Mouse (Mus musculus) ovary, postnatal 14 days (tissue): Measurements from ENCODE around the gene Psmd4.
"Not testable (repeated sequence)": the region's sequence is repeated elsewhere in the genome, so short reads cannot be mapped to it uniquely, and the experiment has no call there.

Source experiments
- DNase-seq: peaks from one replicate; pipeline ENCODE4 v3.0.0; 2022; ENCODE audit warnings: low spot score

The Psmd4 gene

GRCm38 (mm10) chr3:95042166-95042837 is at the start of gene Psmd4:
Gene Psmd4, minus strand, starts transcription at chr3:95042614.
- DNase-seq = peak; percentile 94

GRCm38 (mm10) chr3:95088071-95088470 is 45.7 kb upstream of the Psmd4 start:
- DNase-seq = no peak

DNA sequence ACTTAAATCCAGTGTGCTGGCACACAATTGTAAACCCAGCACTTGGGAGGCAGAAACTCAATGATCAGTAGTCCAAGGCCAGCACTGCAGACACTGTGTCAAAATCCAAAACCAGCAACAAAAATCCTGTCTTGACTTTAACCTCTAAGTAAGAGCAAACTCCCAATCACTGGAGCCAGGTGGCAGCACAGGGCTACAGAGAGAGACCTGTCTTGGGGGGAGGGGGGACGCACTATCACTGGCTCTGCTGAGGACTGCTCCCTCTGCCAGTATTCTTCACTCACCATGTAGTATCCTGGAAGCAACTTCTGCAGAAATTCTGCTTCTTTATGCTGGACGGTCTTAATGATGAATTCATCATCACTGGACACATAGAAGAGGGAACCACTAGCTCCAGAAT is 29.2 kb upstream of the Psmd4 start:
- no peak for DNase-seq

GRCm38 (mm10) chr3:95066570-95066969 is 24.2 kb upstream of the Psmd4 start:
- no peak for DNase-seq

GRCm38 (mm10) chr3:95066095-95066494 is 23.7 kb upstream of the Psmd4 start:
- no peak for DNase-seq

DNA sequence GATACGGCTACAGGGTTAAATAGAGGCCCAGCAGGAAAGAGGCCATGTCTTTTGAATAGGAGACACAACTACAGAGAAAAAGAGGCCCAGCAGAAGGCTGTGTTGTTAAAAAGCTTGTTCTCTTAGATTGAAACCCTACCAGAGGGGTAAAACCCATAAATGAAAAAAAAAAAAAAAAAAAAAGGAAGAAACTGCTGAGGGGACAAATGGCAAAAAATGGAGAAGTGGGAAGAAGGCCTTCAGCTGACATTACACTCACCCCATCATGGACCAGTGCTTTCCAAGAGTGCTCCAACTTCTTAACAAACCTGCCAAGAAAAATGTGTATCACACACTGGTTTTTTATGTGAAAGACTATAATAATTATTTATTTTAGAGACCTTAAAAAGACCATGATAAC is 23.1 kb upstream of the Psmd4 start:
- DNase-seq = no peak

DNA sequence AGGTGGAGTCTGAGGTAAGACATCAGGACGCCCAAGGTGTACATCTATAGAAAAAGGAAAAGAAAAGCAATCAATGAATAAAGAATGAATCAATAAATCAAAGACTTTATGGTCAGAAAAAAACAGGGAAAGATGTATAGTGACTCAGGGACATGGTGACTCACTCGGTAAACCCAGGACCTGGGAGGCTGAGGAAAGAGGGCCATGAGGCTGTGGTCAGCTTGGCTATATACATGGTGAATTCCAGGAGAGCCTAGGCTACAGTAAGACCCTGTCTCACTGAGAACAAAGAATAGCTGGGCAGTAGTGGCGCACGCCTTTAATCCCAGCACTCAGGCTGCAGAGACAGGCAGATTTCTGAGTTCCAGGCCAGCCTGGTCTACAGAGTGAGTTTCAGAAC is 21.3 kb upstream of the Psmd4 start:
- no peak for DNase-seq

- no peak for DNase-seq
Measured at GRCm38 (mm10) chr3:95058078-95058477, 15.7 kb upstream of the Psmd4 start.

GRCm38 (mm10) chr3:95056275-95056674 is 13.9 kb upstream of the Psmd4 start:
- DNase-seq = no peak

GRCm38 (mm10) chr3:95054481-95055260 is 12.3 kb upstream of the Psmd4 start:
- no peak for DNase-seq

DNA sequence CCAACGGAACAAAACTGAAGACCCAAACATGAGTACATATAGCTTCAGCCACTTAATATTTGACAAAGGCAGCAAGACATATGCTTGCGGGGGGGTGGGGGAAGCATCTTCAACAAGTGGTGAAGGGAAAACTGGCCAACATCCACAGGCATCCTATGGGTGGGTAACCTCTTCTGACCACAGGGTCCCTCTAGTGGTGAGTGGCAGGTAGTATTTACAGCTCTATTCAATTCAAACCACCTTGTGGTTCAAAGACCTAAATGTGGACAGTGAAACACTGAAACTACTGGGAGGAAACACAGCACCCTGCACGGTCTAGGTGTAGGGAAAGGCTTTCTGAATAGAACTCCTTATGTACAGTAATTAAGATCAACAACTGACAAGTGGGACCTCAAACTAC is 11.3 kb upstream of the Psmd4 start:
- no peak for DNase-seq

- DNase-seq = peak; percentile 17
Measured at GRCm38 (mm10) chr3:95052959-95053358, 10.5 kb upstream of the Psmd4 start.

- DNase-seq = no peak
Measured at GRCm38 (mm10) chr3:95047914-95048313, 5.5 kb upstream of the Psmd4 start.

- no peak for DNase-seq
Measured at GRCm38 (mm10) chr3:95046462-95047057, 4.1 kb upstream of the Psmd4 start.

DNA sequence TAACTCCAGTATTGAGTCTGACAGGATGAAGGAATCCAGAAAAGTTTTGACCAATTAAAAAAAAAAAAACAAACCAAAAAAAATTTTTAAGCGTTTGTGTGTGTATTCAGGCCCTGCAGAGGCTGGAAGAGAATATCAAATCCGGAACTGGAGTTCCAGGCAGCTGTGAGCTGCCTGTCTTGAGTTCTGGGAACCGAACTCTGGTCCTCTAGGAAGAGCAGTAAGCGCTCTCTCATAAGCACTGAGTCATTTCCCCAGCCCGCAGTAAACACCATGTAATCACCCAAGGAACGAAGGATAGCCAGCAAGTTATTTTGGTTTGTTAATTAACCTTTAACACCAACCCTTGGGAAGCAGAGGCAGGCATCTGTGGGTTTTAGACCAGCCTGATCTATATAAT is 837 bp upstream of the Psmd4 start:
- DNase-seq = no peak

DNA sequence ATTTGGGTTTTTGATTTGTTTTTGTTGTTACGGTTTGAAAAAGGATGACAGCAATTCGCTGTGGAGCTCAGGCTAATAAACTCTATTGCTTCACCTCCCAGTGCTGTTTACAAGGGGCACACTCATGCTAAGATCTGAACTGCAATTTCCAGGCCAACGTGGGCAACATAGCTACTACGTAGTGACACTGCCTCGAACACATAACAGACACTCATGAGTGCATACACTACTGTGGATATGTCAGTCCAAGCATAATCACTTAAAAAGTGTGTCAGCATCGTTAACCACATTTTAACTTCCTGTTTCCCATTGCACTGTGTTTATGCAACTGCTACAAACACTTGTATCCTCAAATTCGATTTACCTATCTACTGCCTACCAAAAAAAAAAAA is 420 bp upstream of the Psmd4 start:
- no peak for DNase-seq

DNA sequence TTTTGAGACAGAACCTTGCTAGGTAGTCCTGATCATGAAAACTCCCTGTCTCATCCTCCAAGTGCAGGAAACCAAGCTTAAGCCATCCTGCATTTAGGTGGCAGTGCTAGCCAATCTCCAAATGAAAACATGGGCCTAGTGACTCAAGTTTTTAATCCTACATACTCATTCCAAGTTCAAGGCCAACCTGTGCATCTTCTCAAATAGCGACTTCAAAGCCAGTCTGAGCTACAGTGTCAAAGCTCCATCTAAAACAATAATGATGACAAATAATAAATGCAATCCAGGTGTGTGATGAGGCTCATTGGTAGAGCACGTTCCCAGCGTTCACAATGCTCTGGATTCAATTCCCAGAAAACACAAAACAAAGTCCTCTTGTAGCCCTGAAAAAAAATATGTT is 789 bp downstream of the Psmd4 start:
- DNase-seq = no peak

- DNase-seq = no peak
Measured at GRCm38 (mm10) chr3:95029953-95030352, 12.5 kb downstream of the Psmd4 start.

DNA sequence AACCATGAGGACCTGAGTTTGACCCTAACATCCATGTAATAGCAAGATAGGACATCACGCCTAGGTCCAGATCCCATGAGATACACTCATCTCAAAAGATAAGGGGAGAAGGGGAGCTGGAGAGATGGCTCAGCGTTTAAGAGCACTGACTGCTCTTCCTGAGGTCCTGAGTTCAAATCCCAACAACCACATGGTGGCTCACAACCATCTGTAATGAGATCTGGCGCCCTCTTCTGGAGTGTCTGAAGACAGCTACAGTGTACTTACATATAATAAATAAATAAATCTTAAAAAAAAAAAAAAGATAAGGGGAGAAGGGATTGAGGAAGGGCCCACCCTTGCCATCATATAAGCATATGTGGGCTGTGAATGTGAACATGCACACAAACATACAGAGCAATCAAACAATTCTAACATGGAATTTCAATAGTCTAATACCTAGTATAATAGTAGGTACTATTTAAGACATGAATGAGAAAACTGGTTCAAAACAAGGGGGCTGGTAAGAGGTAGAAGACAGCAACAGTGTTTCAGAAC is 13.1 kb downstream of the Psmd4 start:
- DNase-seq = not testable (repeated sequence)

DNA sequence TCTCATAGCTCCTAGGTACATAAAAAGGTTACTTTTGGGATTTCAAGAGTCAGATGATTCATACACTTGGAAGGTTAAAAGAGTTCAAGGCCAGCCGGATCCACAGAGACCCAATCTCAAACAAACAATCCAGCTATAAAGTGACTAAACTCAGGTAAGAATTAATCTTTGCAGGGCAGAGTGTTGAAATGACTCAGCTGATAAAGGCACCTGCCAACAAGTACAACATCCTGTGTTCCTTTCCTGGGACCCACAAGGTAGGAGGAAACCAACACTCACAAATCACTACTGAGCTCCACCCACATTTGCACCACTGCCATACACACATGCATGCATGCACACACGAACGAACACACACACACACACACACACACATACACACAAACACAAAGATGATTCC is 13.8 kb downstream of the Psmd4 start:
- no peak for DNase-seq

- no peak for DNase-seq
Measured at GRCm38 (mm10) chr3:95027701-95028100, 14.7 kb downstream of the Psmd4 start.

GRCm38 (mm10) chr3:95027057-95027645 is 15.3 kb downstream of the Psmd4 start:
- DNase-seq = no peak

- DNase-seq = no peak
Measured at GRCm38 (mm10) chr3:95025202-95025601, 17.2 kb downstream of the Psmd4 start.
